ENCODE assay signal across 39 mouse cellular contexts in genomic region chr1:182522961-182523360, GRCm38 (mm10). TPM values are rescaled to one million over a fixed set of nuclear protein-coding genes. Genes with fewer than 3 reads are reported as not detected.
"Had no signal": no experiment of that assay in that cellular context is flagged by ENCODE, and none has a peak within 500 bp of the region (broad histone marks: within the 10 kb centered on the region; RNA-seq: fewer than 3 reads in every experiment).

No protein-coding gene starts in this region.

- DNase-seq: gastrocnemius, adult 2 months; gastrocnemius, postnatal 10 days; gastrocnemius, postnatal 25 days; heart, postnatal 10 days; heart, postnatal 4 days; kidney, adult 18-20 months; kidney, adult 8-10 months; kidney, postnatal 10 days; kidney, postnatal 25 days; kidney, postnatal 4 days; layer of hippocampus, adult 9-11 months; layer of hippocampus, postnatal 36 days; left cerebral cortex, postnatal 4 days; liver, embryonic 13.5 days had no signal

- H3K27ac ChIP-seq: gastrocnemius, adult 2 months; heart, adult 2 months; hindbrain, embryonic 10.5 days; hindbrain, embryonic 12.5 days; hindbrain, embryonic 14.5 days; intestine, embryonic 15.5 days; limb, embryonic 13.5 days; limb, embryonic 15.5 days; liver, embryonic 13.5 days had no signal

- H3K27me3 ChIP-seq: heart, embryonic 12.5 days; intestine, embryonic 15.5 days had no signal

- H3K9me3 ChIP-seq: heart, embryonic 12.5 days; hindbrain, embryonic 10.5 days; hindbrain, embryonic 12.5 days; intestine, embryonic 15.5 days; limb, embryonic 13.5 days; limb, embryonic 15.5 days; liver, embryonic 13.5 days had no signal

- H3K9ac ChIP-seq: heart, embryonic 12.5 days; hindbrain, embryonic 12.5 days; hindbrain, embryonic 14.5 days; intestine, embryonic 15.5 days; limb, embryonic 13.5 days; limb, embryonic 15.5 days; liver, embryonic 13.5 days had no signal

- ATAC-seq: hindbrain, embryonic 16.5 days; inflammation-experienced regulatory T-cells, adult 6 months; intestine, embryonic 15.5 days; intestine, postnatal 0 days had no signal

- H3K4me3 ChIP-seq: gastrocnemius, adult 2 months; heart, adult 2 months; heart, embryonic 12.5 days; hindbrain, embryonic 10.5 days; hindbrain, embryonic 12.5 days; intestine, embryonic 15.5 days; limb, embryonic 13.5 days; limb, embryonic 15.5 days; liver, embryonic 13.5 days had no signal

- H3K4me2 ChIP-seq: heart, embryonic 12.5 days; hindbrain, embryonic 12.5 days; hindbrain, embryonic 14.5 days; intestine, embryonic 15.5 days; limb, embryonic 13.5 days; limb, embryonic 15.5 days; liver, embryonic 13.5 days had no signal

- H3K36me3 ChIP-seq: heart, embryonic 12.5 days; hindbrain, embryonic 10.5 days; hindbrain, embryonic 12.5 days; intestine, embryonic 15.5 days; limb, embryonic 13.5 days; limb, embryonic 15.5 days; liver, embryonic 13.5 days had no signal

RNA-seq across cellular contexts. Expression of gene Capn8, which starts 41.8 kb away (rescaled TPM):
- total RNA-seq: gastrocnemius, adult 2 months; gastrocnemius, postnatal 10 days; gastrocnemius, postnatal 25 days; gastrocnemius, postnatal 4 days; granulocyte monocyte progenitor cell, adult 5-6 weeks; heart, adult 2 months; heart, postnatal 10 days; heart, postnatal 25 days; heart, postnatal 4 days; layer of hippocampus, adult 18-20 months; layer of hippocampus, adult 8-10 months; layer of hippocampus, postnatal 14 days; layer of hippocampus, postnatal 36 days; left cerebral cortex, adult 18-20 months; left cerebral cortex, postnatal 10 days; left cerebral cortex, postnatal 25 days; left cerebral cortex, postnatal 4 days had no signal
- polyA plus RNA-seq: heart, adult 2 months; heart, embryonic 12.5 days; heart, embryonic 14.5 days; heart, embryonic 16.5 days; hindbrain, embryonic 12.5 days; hindbrain, embryonic 14.5 days; inflammation-experienced regulatory T-cells, adult 6 months; kidney, embryonic 14.5 days; kidney, embryonic 16.5 days; limb, embryonic 11.5 days; limb, embryonic 13.5 days; limb, embryonic 15.5 days; liver, embryonic 13.5 days had no signal
